ENCODE assay signal across 13 mouse cellular contexts in genomic region chr13:32929107-32929750, GRCm38 (mm10). TPM values are rescaled to one million over a fixed set of nuclear protein-coding genes. Genes with fewer than 3 reads are reported as not detected.
A peak's percentile ranks its signal among the peaks of the same experiment; 100 is the strongest.
DNase-seq lines count a peak whose midpoint lies in the region; ATAC-seq lines count a peak whose summit lies in the region.
"Had no signal": no experiment of that assay in that cellular context is flagged by ENCODE, and none has a peak within 500 bp of the region (broad histone marks: within the 10 kb centered on the region; RNA-seq: fewer than 3 reads in every experiment).

No protein-coding gene starts in this region.

- no peak overlapping the region for H3K9ac ChIP-seq in heart, embryonic 13.5 days
- no peak overlapping the region for H3K9ac ChIP-seq in heart, embryonic 11.5 days (ENCODE audit: low read depth, low read length)
- H3K9ac ChIP-seq in hindbrain, embryonic 16.5 days (ENCODE audit: low read depth, low read length) = no peak overlapping the region
- H3K9ac ChIP-seq: limb, embryonic 13.5 days had no signal

- H3K4me1 ChIP-seq in heart, embryonic 13.5 days = peaks cover 34% of the 10 kb centered on the region
- H3K4me1 ChIP-seq in heart, embryonic 11.5 days (ENCODE audit: control insufficient read depth, insufficient read depth, low read length) = peaks cover 16% of the 10 kb centered on the region
- no peaks in the 10 kb centered on the region for H3K4me1 ChIP-seq in hindbrain, embryonic 16.5 days (ENCODE audit: control insufficient read depth, insufficient read depth, low read depth, low read length)
- H3K4me1 ChIP-seq: limb, embryonic 13.5 days had no signal

- no peaks in the 10 kb centered on the region for H3K9me3 ChIP-seq in heart, embryonic 13.5 days
- no peaks in the 10 kb centered on the region for H3K9me3 ChIP-seq in heart, embryonic 11.5 days (replicated peaks; ENCODE audit: control insufficient read depth, low read length)
- H3K9me3 ChIP-seq in hindbrain, embryonic 16.5 days (ENCODE audit: control insufficient read depth, low read length) = no peaks in the 10 kb centered on the region
- H3K9me3 ChIP-seq: limb, embryonic 13.5 days had no signal

- H3K36me3 ChIP-seq in heart, embryonic 13.5 days = no peaks in the 10 kb centered on the region
- H3K36me3 ChIP-seq in heart, embryonic 11.5 days (ENCODE audit: control insufficient read depth, insufficient read depth, low read length) = no peaks in the 10 kb centered on the region
- no peaks in the 10 kb centered on the region for H3K36me3 ChIP-seq in hindbrain, embryonic 16.5 days (ENCODE audit: control insufficient read depth, insufficient read depth, low read length)
- H3K36me3 ChIP-seq: limb, embryonic 13.5 days had no signal

- DNase-seq in thymus, postnatal 14 days = peak; percentile 16
- no peak for DNase-seq in thymus, postnatal 36 days
- peak; percentile 42 to 60 for DNase-seq in lung, postnatal 4 days
- DNase-seq in cerebellum, adult 11 months = no peak
- DNase-seq in gastrocnemius, postnatal 36 days = no peak
- DNase-seq: cerebellum, postnatal 25 days; kidney, adult 11 months; retina, postnatal 1 day had no signal

- 0 out of 2 replicates have a peak overlapping the region, but pooled peaks have one; percentile 28 for H3K27ac ChIP-seq in heart, embryonic 13.5 days (replicated peaks)
- no peak overlapping the region for H3K27ac ChIP-seq in heart, embryonic 11.5 days (ENCODE audit: low read depth, low read length)
- no peak overlapping the region for H3K27ac ChIP-seq in hindbrain, embryonic 16.5 days (ENCODE audit: low read depth, low read length)
- H3K27ac ChIP-seq: limb, embryonic 13.5 days had no signal

- no peak for ATAC-seq in heart, embryonic 13.5 days (ENCODE audit: extremely low read depth, insufficient number of reproducible peaks, low FRiP score, low TSS enrichment)
- ATAC-seq in heart, embryonic 11.5 days (replicated peaks; ENCODE audit: insufficient number of reproducible peaks, low FRiP score, low TSS enrichment) = no peak
- ATAC-seq in hindbrain, embryonic 16.5 days = no peak

- intact Hi-C loops in gastrocnemius, postnatal 36 days (cut with DNase I) = no loop called here

- H3K4me3 ChIP-seq in heart, embryonic 13.5 days = no peak overlapping the region
- H3K4me3 ChIP-seq in heart, embryonic 11.5 days (ENCODE audit: low read depth, low read length) = no peak overlapping the region
- H3K4me3 ChIP-seq in hindbrain, embryonic 16.5 days (ENCODE audit: low read length) = no peak overlapping the region
- H3K4me3 ChIP-seq: limb, embryonic 13.5 days had no signal

- no peak overlapping the region for H3K4me2 ChIP-seq in heart, embryonic 13.5 days
- no peak overlapping the region for H3K4me2 ChIP-seq in heart, embryonic 11.5 days
- no peak overlapping the region for H3K4me2 ChIP-seq in hindbrain, embryonic 16.5 days (ENCODE audit: low read length)
- H3K4me2 ChIP-seq: limb, embryonic 13.5 days had no signal

- WGBS in heart, embryonic 13.5 days = 69% methylated on average over 2 of the region's 2 CpGs
- WGBS in heart, embryonic 11.5 days (ENCODE audit: insufficient replicate concordance) = 79% methylated on average over 2 of the region's 2 CpGs
- WGBS in hindbrain, embryonic 16.5 days = 89% methylated on average over 2 of the region's 2 CpGs

- no peaks in the 10 kb centered on the region for H3K27me3 ChIP-seq in heart, embryonic 13.5 days (replicated peaks)
- no peaks in the 10 kb centered on the region for H3K27me3 ChIP-seq in heart, embryonic 11.5 days (ENCODE audit: control insufficient read depth, insufficient read depth, low read length)
- no peaks in the 10 kb centered on the region for H3K27me3 ChIP-seq in hindbrain, embryonic 16.5 days (replicated peaks; ENCODE audit: control insufficient read depth, insufficient read depth, low read length)
- H3K27me3 ChIP-seq: limb, embryonic 13.5 days had no signal

RNA-seq across cellular contexts. Expression of gene Serpinb1c, which starts 31.2 kb away (rescaled TPM):
- 0.20 and 0.22 TPM in 2 replicates for polyA plus RNA-seq in heart, embryonic 13.5 days (2015; fragmentation: Nextera tagmentation; extraction: Ambion mirVana)
- polyA plus RNA-seq in heart, embryonic 11.5 days (2014; fragmentation: Nextera tagmentation; extraction: Ambion mirVana) = 0.16 and 0.31 TPM in 2 replicates
- not detected in 2 replicates for polyA plus RNA-seq in hindbrain, embryonic 16.5 days (2015; fragmentation: Nextera tagmentation; extraction: Ambion mirVana)
- total RNA-seq in gastrocnemius, postnatal 36 days (2021) = 1 to 10 TPM; 1.8 to 2.2 TPM
- total RNA-seq: megakaryocyte-erythroid progenitor cell, adult 5-6 weeks had no signal
- polyA plus RNA-seq: limb, embryonic 13.5 days had no signal

RNA-seq across cellular contexts. Expression of gene Serpinb6b, which starts 35.8 kb away (rescaled TPM):
- 18.0 and 22.7 TPM in 2 replicates for polyA plus RNA-seq in heart, embryonic 13.5 days (2015; fragmentation: Nextera tagmentation; extraction: Ambion mirVana)
- 15.7 and 19.3 TPM in 2 replicates for polyA plus RNA-seq in heart, embryonic 11.5 days (2014; fragmentation: Nextera tagmentation; extraction: Ambion mirVana)
- 1.7 and 2.5 TPM in 2 replicates for polyA plus RNA-seq in hindbrain, embryonic 16.5 days (2015; fragmentation: Nextera tagmentation; extraction: Ambion mirVana)
- total RNA-seq in gastrocnemius, postnatal 36 days (2021) = 1 to 10 TPM; 2.8 to 3.5 TPM

Comparison
In these comparisons a context has a peak if more than half of its experiments do, and no peak if none do; other contexts are left out.
1. DNase-seq: peak in thymus, postnatal 14 days (single experiment) and lung, postnatal 4 days (2 of 2); none in thymus, postnatal 36 days (0 of 2), cerebellum, adult 11 months (single experiment) and gastrocnemius, postnatal 36 days (0 of 2).